Mouse (Mus musculus): ENCODE measurements around the gene Ppp1r26. TPM values are rescaled to one million over a fixed set of nuclear protein-coding genes. Genes with fewer than 3 reads are reported as not detected.

The Ppp1r26 gene
- polyA plus RNA-seq, 1 experiment from 2014 or later: 6.8 TPM

- Histone ChIP-seq H3K36me3 (ENCODE audit: insufficient read depth) (no peaks in the 10 kb centered on the region), H3K27ac (ENCODE audit: low read depth) (no peak overlapping the region), H3K9me3 (ENCODE audit: low read depth, low read length) (no peaks in the 10 kb centered on the region), H3K27me3 (ENCODE audit: insufficient read depth, low read length) (no peaks in the 10 kb centered on the region), H3K4me2 (no peak overlapping the region), H3K9ac (no peak overlapping the region), H3K4me1 (ENCODE audit: insufficient read depth) (no peaks in the 10 kb centered on the region), H3K4me3 (ENCODE audit: low read depth, low read length) (no peak overlapping the region)
- no peak for TF ChIP-seq CTCF (IDR thresholded peaks at IDR 0.05; ENCODE audit: low read depth)
- 52% methylated on average over 3 of the region's 3 CpGs for WGBS
- DNase-seq: no peak
- ATAC-seq (ENCODE audit: insufficient read depth): no peak
Observed at GRCm38 (mm10) chr2:28409566-28409965, 37.0 kb upstream of the Ppp1r26 start.

- Histone ChIP-seq H3K9me3 (ENCODE audit: low read depth, low read length) (no peaks in the 10 kb centered on the region), H3K4me1 (ENCODE audit: insufficient read depth) (no peaks in the 10 kb centered on the region), H3K4me3 (ENCODE audit: low read depth, low read length) (no peak overlapping the region), H3K36me3 (ENCODE audit: insufficient read depth) (no peaks in the 10 kb centered on the region), H3K27ac (ENCODE audit: low read depth) (no peak overlapping the region), H3K27me3 (ENCODE audit: insufficient read depth, low read length) (no peaks in the 10 kb centered on the region), H3K4me2 (no peak overlapping the region), H3K9ac (no peak overlapping the region)
- no peak for TF ChIP-seq CTCF (IDR thresholded peaks at IDR 0.05; ENCODE audit: low read depth)
- DNase-seq (no peak), ATAC-seq (ENCODE audit: insufficient read depth) (no peak)
- WGBS: 78% methylated on average over 6 of the region's 6 CpGs
Observed at GRCm38 (mm10) chr2:28412936-28413335, 33.7 kb upstream of the Ppp1r26 start.

- TF ChIP-seq CTCF (IDR thresholded peaks at IDR 0.05; ENCODE audit: low read depth): no peak
- Histone ChIP-seq H3K4me1 (ENCODE audit: insufficient read depth) (no peaks in the 10 kb centered on the region), H3K27me3 (ENCODE audit: insufficient read depth, low read length) (no peaks in the 10 kb centered on the region), H3K36me3 (ENCODE audit: insufficient read depth) (no peaks in the 10 kb centered on the region), H3K9ac (no peak overlapping the region), H3K4me2 (no peak overlapping the region), H3K27ac (ENCODE audit: low read depth) (no peak overlapping the region), H3K9me3 (ENCODE audit: low read depth, low read length) (no peaks in the 10 kb centered on the region), H3K4me3 (ENCODE audit: low read depth, low read length) (no peak overlapping the region)
- 84% methylated on average over 5 of the region's 5 CpGs for WGBS
- no peak for DNase-seq
- ATAC-seq (ENCODE audit: insufficient read depth): no peak
Observed at GRCm38 (mm10) chr2:28414116-28414756, 32.4 kb upstream of the Ppp1r26 start.

GRCm38 (mm10) chr2:28414757-28415137, 31.9 kb upstream of the Ppp1r26 start:
- no peaks in the 10 kb centered on the region for H3K4me1 ChIP-seq (ENCODE audit: insufficient read depth)
- no peak for DNase-seq
- no peak overlapping the region for H3K4me3 ChIP-seq (ENCODE audit: low read depth, low read length)
- no peak overlapping the region for H3K27ac ChIP-seq (ENCODE audit: low read depth)
- no peak for ATAC-seq (ENCODE audit: insufficient read depth)
- H3K27me3 ChIP-seq (ENCODE audit: insufficient read depth, low read length): no peaks in the 10 kb centered on the region
- no peaks in the 10 kb centered on the region for H3K36me3 ChIP-seq (ENCODE audit: insufficient read depth)
- H3K4me2 ChIP-seq: no peak overlapping the region
- WGBS: 89% methylated on average over 5 of the region's 5 CpGs
- H3K9ac ChIP-seq: no peak overlapping the region
- H3K9me3 ChIP-seq (ENCODE audit: low read depth, low read length): no peaks in the 10 kb centered on the region
- TF ChIP-seq CTCF (IDR thresholded peaks at IDR 0.05; ENCODE audit: low read depth): no peak

- no peaks in the 10 kb centered on the region for H3K9me3 ChIP-seq (ENCODE audit: low read depth, low read length)
- TF ChIP-seq CTCF (IDR thresholded peaks at IDR 0.05; ENCODE audit: low read depth): no peak
- no peaks in the 10 kb centered on the region for H3K4me1 ChIP-seq (ENCODE audit: insufficient read depth)
- no peak overlapping the region for H3K9ac ChIP-seq
- H3K27me3 ChIP-seq (ENCODE audit: insufficient read depth, low read length): no peaks in the 10 kb centered on the region
- WGBS: 48% methylated on average over 10 of the region's 10 CpGs
- H3K4me2 ChIP-seq: no peak overlapping the region
- no peaks in the 10 kb centered on the region for H3K36me3 ChIP-seq (ENCODE audit: insufficient read depth)
- no peak overlapping the region for H3K4me3 ChIP-seq (ENCODE audit: low read depth, low read length)
- 0 out of 2 replicates have a peak, but pooled peaks have one; percentile 26 for ATAC-seq (ENCODE audit: insufficient read depth)
- H3K27ac ChIP-seq (ENCODE audit: low read depth): no peak overlapping the region; the same call in 1 of the 2 replicates
- DNase-seq: peak; percentile 62
Observed at GRCm38 (mm10) chr2:28415387-28416024, 31.1 kb upstream of the Ppp1r26 start.

- no peak overlapping the region for H3K9ac ChIP-seq
- H3K4me3 ChIP-seq (ENCODE audit: low read depth, low read length): no peak overlapping the region
- WGBS: 85% methylated on average over 1 of the region's 1 CpGs
- no peaks in the 10 kb centered on the region for H3K9me3 ChIP-seq (ENCODE audit: low read depth, low read length)
- no peak overlapping the region for H3K27ac ChIP-seq (ENCODE audit: low read depth)
- no peak for ATAC-seq (ENCODE audit: insufficient read depth)
- H3K36me3 ChIP-seq (ENCODE audit: insufficient read depth): no peaks in the 10 kb centered on the region
- H3K4me1 ChIP-seq (ENCODE audit: insufficient read depth): no peaks in the 10 kb centered on the region
- DNase-seq: no peak
- H3K4me2 ChIP-seq: no peak overlapping the region
- no peaks in the 10 kb centered on the region for H3K27me3 ChIP-seq (ENCODE audit: insufficient read depth, low read length)
- no peak for TF ChIP-seq CTCF (IDR thresholded peaks at IDR 0.05; ENCODE audit: low read depth)
Observed at GRCm38 (mm10) chr2:28416511-28416910, 30.1 kb upstream of the Ppp1r26 start.

- Histone ChIP-seq H3K4me3 (ENCODE audit: low read depth, low read length) (no peak overlapping the region), H3K9me3 (ENCODE audit: low read depth, low read length) (no peaks in the 10 kb centered on the region), H3K4me2 (no peak overlapping the region), H3K27ac (ENCODE audit: low read depth) (no peak overlapping the region), H3K27me3 (ENCODE audit: insufficient read depth, low read length) (no peaks in the 10 kb centered on the region), H3K9ac (no peak overlapping the region), H3K4me1 (ENCODE audit: insufficient read depth) (no peaks in the 10 kb centered on the region), H3K36me3 (ENCODE audit: insufficient read depth) (no peaks in the 10 kb centered on the region)
- peak; percentile 47; the same call in 1 of the 2 replicates for ATAC-seq (ENCODE audit: insufficient read depth)
- TF ChIP-seq CTCF (IDR thresholded peaks at IDR 0.05; ENCODE audit: low read depth): peak; percentile 94
- DNase-seq: peak; percentile 96
- 42% methylated on average over 2 of the region's 2 CpGs for WGBS
Observed at GRCm38 (mm10) chr2:28418034-28418433, 28.6 kb upstream of the Ppp1r26 start.
